Mouse (Mus musculus): ENCODE measurements around the gene Klra2. TPM values are rescaled to one million over a fixed set of nuclear protein-coding genes. Genes with fewer than 3 reads are reported as not detected.

Klra2 gene
- total and polyA plus RNA-seq, 3 experiments, result not detected

- H3K79me2 ChIP-seq (ENCODE audit: control insufficient read depth, insufficient read depth, low read length, poor library complexity), result no peaks in the 10 kb centered on the region
- H3K4me1 ChIP-seq (ENCODE audit: control insufficient read depth in 1 of 2, insufficient read depth in 2 of 2, low read length in 2 of 2), result no peaks in the 10 kb centered on the region
- H3K4me3 ChIP-seq (ENCODE audit: control insufficient read depth in 1 of 2, insufficient read depth in 1 of 2, low read depth in 2 of 2, low read length in 2 of 2), result no peak overlapping the region
- H3K9ac ChIP-seq (ENCODE audit: control insufficient read depth, low read depth, low read length, poor library complexity, severe bottlenecking), result no peak overlapping the region
- no peaks in the 10 kb centered on the region for H3K27me3 ChIP-seq (ENCODE audit: control insufficient read depth in 1 of 2, insufficient read depth in 2 of 2, low read length in 2 of 2)
- no peaks in the 10 kb centered on the region for H3K36me3 ChIP-seq (ENCODE audit: control insufficient read depth in 1 of 2, insufficient read depth in 2 of 2, low read length in 2 of 2)
- TF ChIP-seq E2F4 (IDR thresholded peaks at IDR 0.05; ENCODE audit: borderline replicate concordance, low read depth, low read length), result no peak
- TF ChIP-seq CHD1 (IDR thresholded peaks at IDR 0.05; ENCODE audit: low read depth, low read length), result no peak
- TF ChIP-seq ZKSCAN1 (IDR thresholded peaks at IDR 0.05; ENCODE audit: low read depth, low read length), result no peak
- no peak for TF ChIP-seq ELF1 (IDR thresholded peaks at IDR 0.05; ENCODE audit: low read depth, low read length)
- TF ChIP-seq MYB (IDR thresholded peaks at IDR 0.05; ENCODE audit: low read depth, low read length), result no peak
- TF ChIP-seq MAFK (IDR thresholded peaks at IDR 0.05; ENCODE audit: borderline replicate concordance, low read depth, low read length), result no peak
- no peak for TF ChIP-seq GABPA (IDR thresholded peaks at IDR 0.05; ENCODE audit: low read depth, low read length)
- no peak for TF ChIP-seq POLR2AphosphoS2 (IDR thresholded peaks at IDR 0.05; ENCODE audit: low read length)
- no peak for TF ChIP-seq ZMIZ1 (IDR thresholded peaks at IDR 0.05; ENCODE audit: low read depth, low read length)
- no peak for TF ChIP-seq NELFE (IDR thresholded peaks at IDR 0.05; ENCODE audit: low read depth, low read length)
- no peak for TF ChIP-seq USF1 (IDR thresholded peaks at IDR 0.05; ENCODE audit: low read depth, low read length)
- TF ChIP-seq MXI1 (IDR thresholded peaks at IDR 0.05; ENCODE audit: low read depth, low read length), result no peak
- no peak for TF ChIP-seq TCF12 (IDR thresholded peaks at IDR 0.05; ENCODE audit: low read depth, low read length)
- TF ChIP-seq EP300 (IDR thresholded peaks at IDR 0.05; ENCODE audit: low read depth in 1 of 2, low read length in 2 of 2), result no peak
- TF ChIP-seq SIN3A (IDR thresholded peaks at IDR 0.05; ENCODE audit: low read length), result no peak
- no peak for TF ChIP-seq CHD2 (IDR thresholded peaks at IDR 0.05; ENCODE audit: low read length)
- TF ChIP-seq GATA1 (IDR thresholded peaks at IDR 0.05; ENCODE audit: low read depth, low read length), result no peak
- no peak for TF ChIP-seq SMC3 (IDR thresholded peaks at IDR 0.05; ENCODE audit: low read depth, low read length)
- no peak for TF ChIP-seq NRF1 (IDR thresholded peaks at IDR 0.05; ENCODE audit: insufficient read depth, low read depth, low read length, poor library complexity, severe bottlenecking)
- no peak for TF ChIP-seq RCOR1 (IDR thresholded peaks at IDR 0.05; ENCODE audit: low read depth, low read length)
- H3K27ac ChIP-seq (ENCODE audit: control insufficient read depth, low read depth, low read length), result no peak overlapping the region
- H3K9me3 ChIP-seq (replicated peaks; ENCODE audit: insufficient read depth, low read length), result no peaks in the 10 kb centered on the region
- no peak for DNase-seq (ENCODE audit: low read depth, low spot score)
These were observed 15.6 kb upstream of the Klra2 start for GRCm38 (mm10) chr6:131262778-131263177.

GRCm38 (mm10) chr6:131262009-131262408 is 14.8 kb upstream of the Klra2 start:
- no peak for DNase-seq (ENCODE audit: low read depth, low spot score)

More at GRCm38 (mm10) chr6:131262009-131262408, 14.8 kb upstream of the Klra2 start:
- no peaks in the 10 kb centered on the region for H3K36me3 ChIP-seq (ENCODE audit: control insufficient read depth in 1 of 2, insufficient read depth in 2 of 2, low read length in 2 of 2)
- H3K9ac ChIP-seq (ENCODE audit: control insufficient read depth, low read depth, low read length, poor library complexity, severe bottlenecking), result no peak overlapping the region
- H3K9me3 ChIP-seq (replicated peaks; ENCODE audit: insufficient read depth, low read length), result no peaks in the 10 kb centered on the region
- H3K27ac ChIP-seq (ENCODE audit: control insufficient read depth, low read depth, low read length), result no peak overlapping the region
- H3K79me2 ChIP-seq (ENCODE audit: control insufficient read depth, insufficient read depth, low read length, poor library complexity), result no peaks in the 10 kb centered on the region
- TF ChIP-seq POLR2AphosphoS2 (IDR thresholded peaks at IDR 0.05; ENCODE audit: low read length), result no peak
- TF ChIP-seq MXI1 (IDR thresholded peaks at IDR 0.05; ENCODE audit: low read depth, low read length), result no peak
- no peak for TF ChIP-seq MYC (IDR thresholded peaks at IDR 0.05; ENCODE audit: low read depth, low read length)
- TF ChIP-seq E2F4 (IDR thresholded peaks at IDR 0.05; ENCODE audit: borderline replicate concordance, low read depth, low read length), result no peak
- TF ChIP-seq TAL1 (IDR thresholded peaks at IDR 0.05; ENCODE audit: low read length), result no peak
- TF ChIP-seq ETS1 (IDR thresholded peaks at IDR 0.05; ENCODE audit: low read depth, low read length), result no peak
- TF ChIP-seq EP300 (IDR thresholded peaks at IDR 0.05; ENCODE audit: low read depth in 1 of 2, low read length in 2 of 2), result no peak
- TF ChIP-seq SMC3 (IDR thresholded peaks at IDR 0.05; ENCODE audit: low read depth, low read length), result no peak
- TF ChIP-seq BHLHE40 (IDR thresholded peaks at IDR 0.05; ENCODE audit: borderline replicate concordance, low read depth, low read length), result no peak
- no peak overlapping the region for H3K4me3 ChIP-seq (ENCODE audit: control insufficient read depth in 1 of 2, insufficient read depth in 1 of 2, low read depth in 2 of 2, low read length in 2 of 2)
- H3K4me1 ChIP-seq (ENCODE audit: control insufficient read depth in 1 of 2, insufficient read depth in 2 of 2, low read length in 2 of 2), result no peaks in the 10 kb centered on the region
- no peaks in the 10 kb centered on the region for H3K27me3 ChIP-seq (ENCODE audit: control insufficient read depth in 1 of 2, insufficient read depth in 2 of 2, low read length in 2 of 2)

Measured in MEL (cell line).